Mouse (Mus musculus): ENCODE data around the gene Arl2. TPM values are rescaled to one million over a fixed set of nuclear protein-coding genes. Genes with fewer than 3 reads are reported as not detected.
"Not testable (repeated sequence)": the region's sequence is repeated elsewhere in the genome, so short reads cannot be mapped to it uniquely, and the experiment has no call there.

Gene Arl2
- total RNA-seq (2021) = 10 to 100 TPM; 53.0 to 60.2 TPM
- long read RNA-seq, transcript Arl2-201 (5 exons, 1,286 nt) = major isoform, 111 of 119 reads
- long read RNA-seq, partial matches to known transcripts = 3 of 119 reads
- long read RNA-seq, other reads (novel, unspliced or antisense) = 0 of 119 reads

DNA sequence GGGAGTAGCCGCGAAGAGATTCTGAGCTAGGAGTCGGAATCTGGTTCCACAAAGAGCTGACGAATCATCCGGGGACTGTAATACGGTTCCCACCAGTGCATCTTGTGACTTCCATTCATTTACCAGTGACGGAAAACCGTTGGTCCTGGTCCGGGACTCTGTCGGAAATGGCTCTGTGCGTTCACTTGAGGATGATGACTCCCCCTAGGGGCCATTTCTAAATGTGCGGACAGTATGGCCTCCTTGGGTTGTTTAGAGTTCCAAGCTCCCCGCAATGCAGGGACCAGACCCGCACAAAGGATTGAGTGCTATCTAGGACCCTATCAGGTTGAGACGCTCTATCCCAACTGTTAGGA lies at the start of gene Arl2:
Arl2 (minus strand) TSS at position 155 of the 356 bp plus-strand sequence.
- DNase-seq (ENCODE audit: low spot score in 2 of 2) = peak; percentile 82 to 85

DNA sequence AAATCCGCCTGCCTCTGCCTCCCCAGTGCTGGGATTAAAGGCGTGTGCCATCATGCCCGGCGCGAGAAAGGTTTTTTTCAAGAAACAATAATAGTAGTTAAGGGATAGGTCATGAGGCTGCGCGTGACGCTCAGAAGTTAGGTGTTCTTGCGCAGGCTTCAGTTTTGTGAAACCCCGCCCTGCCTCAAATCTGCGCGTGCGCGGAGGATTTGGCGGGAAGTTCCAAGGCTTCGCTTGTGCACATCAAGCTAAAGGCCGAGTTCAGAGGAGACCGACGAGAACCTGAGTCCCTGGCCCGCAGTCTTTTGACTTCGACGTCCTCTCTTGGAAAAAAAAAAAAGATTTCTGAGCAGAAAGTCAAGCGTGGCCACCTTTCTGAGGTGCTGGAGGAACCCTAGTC lies 42.8 kb upstream of the Arl2 start, which contains the start of gene Majin:
Majin (plus strand) TSS at position 258 of the 400 bp plus-strand sequence.
- DNase-seq (ENCODE audit: low spot score in 2 of 2) = no peak

DNA sequence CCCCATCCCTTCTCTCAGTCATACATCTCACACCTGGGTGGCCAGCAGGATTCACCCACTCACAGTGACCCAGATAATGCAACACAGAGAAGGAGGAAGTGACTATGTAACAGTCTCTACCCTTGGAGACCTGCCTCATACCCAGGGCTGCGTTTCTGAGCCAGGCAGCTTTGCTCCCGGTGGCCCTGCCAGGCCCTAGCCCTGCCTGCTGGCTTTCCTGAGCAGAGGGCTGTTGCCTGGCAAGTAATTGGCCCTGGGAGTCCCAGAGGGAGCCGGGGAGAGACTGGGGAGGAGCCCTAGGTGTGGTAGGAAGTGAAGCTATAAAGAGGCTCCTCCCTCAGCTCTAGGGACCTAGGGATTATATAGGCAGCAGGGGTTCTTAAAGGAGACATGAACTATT lies 41.2 kb upstream of the Arl2 start:
- no peak for DNase-seq (ENCODE audit: low spot score in 2 of 2)

DNA sequence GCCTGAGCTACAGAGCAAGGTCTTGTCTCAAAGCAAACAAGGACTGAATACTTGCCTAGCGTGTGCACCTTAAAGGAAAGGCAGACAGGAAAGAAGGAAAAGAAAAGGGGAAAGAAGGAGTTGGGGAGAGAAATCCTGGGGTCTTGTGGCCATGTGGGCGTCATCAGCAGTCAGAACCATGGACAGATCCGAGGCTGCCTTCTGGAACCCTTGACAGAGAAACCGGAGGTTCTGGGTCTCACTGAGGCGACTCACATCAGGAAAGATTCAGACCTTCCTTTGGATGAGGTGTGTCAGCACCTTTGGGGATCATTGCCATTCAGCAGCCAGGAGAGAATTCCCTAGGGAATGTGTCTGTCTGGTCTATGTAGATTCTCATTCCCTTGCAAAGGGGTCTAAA lies 40.3 kb upstream of the Arl2 start:
- DNase-seq (ENCODE audit: low spot score in 2 of 2) = no peak

DNA sequence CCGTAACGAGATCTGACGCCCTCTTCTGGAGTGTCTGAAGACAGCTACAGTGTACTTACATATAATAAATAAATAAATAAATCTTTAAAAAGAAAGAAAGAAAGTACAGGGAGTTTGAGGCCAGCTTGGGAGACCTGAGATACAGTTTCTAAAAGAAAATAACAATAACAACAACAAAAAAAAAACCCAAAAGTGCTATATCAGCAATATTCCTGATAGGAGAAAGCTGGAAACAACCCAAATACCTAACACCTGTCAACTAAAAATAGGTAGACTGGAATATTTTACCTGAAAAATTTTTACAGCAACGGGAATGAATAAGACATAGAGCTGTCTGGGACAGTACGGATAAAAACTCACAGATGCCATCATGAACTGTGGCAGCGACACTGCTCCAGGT lies 37.4 kb upstream of the Arl2 start:
- DNase-seq (ENCODE audit: low spot score in 2 of 2) = no peak

DNA sequence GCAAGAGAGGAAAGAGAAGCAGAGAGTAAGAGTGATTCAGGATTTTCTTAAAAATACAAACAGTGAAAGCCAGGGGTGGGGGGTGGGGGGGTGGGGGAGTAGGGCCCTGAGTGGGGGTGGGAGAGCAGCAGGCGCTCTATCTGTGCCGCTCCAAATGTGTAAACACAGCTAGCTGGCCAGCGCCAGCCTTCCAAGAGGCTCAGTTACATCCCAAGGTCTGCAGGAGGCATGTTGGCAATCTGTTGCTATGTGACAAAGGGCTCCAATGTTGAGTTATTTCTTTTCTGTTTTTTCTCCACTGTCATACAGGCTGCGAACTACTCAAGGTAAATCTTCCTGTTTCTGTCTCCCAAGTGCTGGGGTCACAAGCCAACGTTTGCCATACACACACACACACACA lies 33.4 kb upstream of the Arl2 start:
- no peak for DNase-seq (ENCODE audit: low spot score in 2 of 2)

DNA sequence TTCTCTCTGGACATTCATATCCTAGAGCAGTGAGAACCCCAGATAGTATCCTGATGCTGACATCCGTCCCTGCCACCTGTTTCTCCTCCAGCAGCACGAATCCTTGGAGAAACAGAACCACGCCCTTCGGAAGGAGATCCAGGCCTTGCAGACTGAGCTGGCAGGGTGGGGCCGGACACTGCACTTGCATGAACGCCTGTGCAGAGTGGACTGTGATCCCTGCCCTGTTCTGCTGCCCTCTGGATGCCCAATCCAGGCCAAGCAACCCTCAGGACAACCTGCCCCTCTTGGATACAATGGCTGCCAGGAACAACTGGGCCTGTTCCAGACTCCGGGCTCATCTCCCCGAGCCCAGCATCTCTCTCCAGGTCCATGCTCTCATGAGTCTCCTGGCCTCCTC lies 29.9 kb upstream of the Arl2 start:
- DNase-seq (ENCODE audit: low spot score in 2 of 2) = no peak

DNA sequence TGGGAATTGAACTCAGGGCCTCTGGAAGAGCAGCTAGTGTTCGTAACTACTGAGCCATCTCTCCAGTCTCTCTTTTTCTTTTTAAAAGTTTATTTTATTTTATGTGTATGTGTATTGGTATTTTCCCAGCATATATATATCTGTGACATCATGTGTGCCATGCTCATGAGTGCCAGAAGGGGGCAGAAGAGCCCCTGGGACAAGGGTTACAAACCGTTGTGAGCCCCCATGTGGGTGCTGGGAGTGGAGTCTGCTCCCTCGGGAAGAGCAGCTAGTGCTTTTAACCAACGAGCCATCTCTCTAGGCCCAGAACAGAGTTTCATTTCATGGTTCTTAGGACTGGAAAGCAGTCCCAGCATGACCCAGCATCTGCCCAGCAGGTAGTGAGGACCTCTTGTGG lies 25.4 kb upstream of the Arl2 start:
- DNase-seq (ENCODE audit: low spot score in 2 of 2) = no peak

DNA sequence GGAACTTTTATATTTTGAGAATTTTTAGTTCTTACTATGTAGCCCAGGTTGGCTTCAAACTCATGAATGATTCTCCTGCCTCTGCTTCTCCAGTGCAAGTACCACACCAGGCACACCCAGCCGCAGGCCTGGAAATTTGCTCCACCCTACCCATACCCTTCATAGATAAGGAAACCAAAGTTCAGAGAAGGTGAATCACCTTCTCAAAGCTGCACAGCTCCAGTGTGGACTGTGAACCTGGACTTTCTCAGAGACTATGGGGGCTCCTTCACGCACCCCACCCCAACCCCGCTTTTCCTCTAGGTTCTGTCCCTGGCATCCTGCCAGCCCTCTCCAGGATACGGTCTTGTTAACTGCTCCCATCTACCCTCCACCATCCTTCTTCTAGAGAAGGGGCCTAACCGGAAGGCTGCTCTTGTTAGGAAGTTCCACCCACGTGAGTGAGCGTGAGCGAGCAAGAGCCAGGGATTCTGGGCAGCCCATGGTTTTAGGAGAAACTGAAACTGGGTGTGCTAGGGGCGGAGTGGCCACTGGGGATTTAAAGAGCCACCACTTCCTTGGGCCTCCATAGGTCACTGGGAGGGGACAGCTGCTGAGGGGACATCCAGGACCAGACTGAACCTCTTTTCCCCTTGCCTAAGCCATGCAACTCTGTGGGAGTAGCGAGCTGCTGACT lies 22.7 kb upstream of the Arl2 start:
- no peak for DNase-seq (ENCODE audit: low spot score in 2 of 2)

DNA sequence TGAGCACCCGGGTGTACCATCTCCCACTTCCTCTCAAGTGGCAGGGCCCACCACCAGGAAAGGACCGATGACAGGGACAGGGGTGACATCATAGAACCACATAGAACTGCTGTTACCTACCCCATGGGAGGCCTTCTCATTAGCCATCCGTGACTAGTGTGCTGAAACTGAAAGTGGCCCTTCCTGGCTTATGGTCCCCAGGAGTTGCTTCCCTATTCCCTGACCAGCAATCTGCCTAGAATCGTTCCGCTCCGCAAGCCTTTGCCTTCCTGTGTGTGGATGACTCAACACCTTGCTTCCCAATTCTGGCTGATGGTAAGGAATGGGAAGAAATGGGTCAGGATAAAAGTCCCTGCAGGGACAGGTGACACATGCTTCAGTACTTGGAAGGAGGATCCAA lies 15.9 kb upstream of the Arl2 start:
- DNase-seq (ENCODE audit: low spot score in 2 of 2) = no peak

DNA sequence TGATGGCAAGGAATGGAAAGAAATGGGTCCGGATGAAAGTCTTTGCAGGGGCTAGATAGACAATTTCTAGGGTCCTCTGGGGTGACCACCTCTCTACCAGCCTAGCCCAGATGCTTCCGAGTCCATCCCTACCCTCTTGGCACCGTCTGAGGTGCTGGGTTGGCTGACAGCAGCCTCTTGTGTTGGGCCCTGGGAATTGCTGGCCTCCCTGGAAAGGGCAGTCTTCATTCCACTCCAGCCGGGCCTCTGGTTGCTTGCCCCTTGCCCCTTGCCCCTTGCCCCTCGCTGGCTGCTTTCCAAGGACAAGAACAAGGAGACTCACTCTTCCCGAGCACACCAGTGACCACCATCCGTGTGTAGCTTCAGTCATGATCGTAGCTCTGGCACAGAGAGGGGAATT lies 15.0 kb upstream of the Arl2 start:
- DNase-seq (ENCODE audit: low spot score in 2 of 2) = no peak

DNA sequence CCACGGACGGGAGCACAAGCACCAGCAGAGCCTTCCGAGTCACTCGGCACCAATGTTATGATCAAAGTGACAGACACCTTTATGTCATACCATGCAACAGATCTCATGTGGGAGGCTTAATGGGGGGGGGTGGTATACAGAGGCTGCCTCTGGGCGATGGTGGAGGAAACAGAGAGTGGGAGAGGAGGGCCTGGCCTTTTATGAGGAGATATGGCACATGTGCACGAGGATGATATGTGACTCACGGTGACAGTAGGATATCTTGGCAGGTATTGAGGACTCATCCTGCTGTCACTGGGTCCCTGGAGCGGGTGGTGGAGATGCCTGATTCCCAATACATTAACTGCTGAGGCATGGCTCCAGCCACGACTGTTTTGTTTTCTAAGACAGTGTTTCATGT lies 13.8 kb upstream of the Arl2 start:
- no peak for DNase-seq (ENCODE audit: low spot score in 2 of 2)

DNA sequence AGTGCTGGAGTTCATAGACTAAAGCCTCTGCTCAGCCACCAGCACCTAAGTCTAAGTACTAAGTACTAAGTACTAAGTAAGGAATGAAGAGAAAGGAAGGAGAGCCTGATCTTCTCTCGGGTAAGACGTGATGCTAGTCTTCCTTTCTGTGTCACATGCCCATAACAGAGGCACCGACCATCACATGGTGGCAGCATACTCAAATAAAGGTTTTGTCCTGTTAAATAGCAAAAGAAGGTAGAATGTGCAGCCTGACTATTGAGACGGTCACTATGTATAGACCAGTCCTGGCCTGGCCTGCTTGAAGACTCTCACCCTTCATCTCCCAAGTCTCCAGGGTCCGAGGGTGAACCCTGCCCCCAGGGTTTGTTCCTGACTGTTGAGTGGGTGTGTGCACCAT lies 3.5 kb upstream of the Arl2 start:
- no peak for DNase-seq (ENCODE audit: low spot score in 2 of 2)

DNA sequence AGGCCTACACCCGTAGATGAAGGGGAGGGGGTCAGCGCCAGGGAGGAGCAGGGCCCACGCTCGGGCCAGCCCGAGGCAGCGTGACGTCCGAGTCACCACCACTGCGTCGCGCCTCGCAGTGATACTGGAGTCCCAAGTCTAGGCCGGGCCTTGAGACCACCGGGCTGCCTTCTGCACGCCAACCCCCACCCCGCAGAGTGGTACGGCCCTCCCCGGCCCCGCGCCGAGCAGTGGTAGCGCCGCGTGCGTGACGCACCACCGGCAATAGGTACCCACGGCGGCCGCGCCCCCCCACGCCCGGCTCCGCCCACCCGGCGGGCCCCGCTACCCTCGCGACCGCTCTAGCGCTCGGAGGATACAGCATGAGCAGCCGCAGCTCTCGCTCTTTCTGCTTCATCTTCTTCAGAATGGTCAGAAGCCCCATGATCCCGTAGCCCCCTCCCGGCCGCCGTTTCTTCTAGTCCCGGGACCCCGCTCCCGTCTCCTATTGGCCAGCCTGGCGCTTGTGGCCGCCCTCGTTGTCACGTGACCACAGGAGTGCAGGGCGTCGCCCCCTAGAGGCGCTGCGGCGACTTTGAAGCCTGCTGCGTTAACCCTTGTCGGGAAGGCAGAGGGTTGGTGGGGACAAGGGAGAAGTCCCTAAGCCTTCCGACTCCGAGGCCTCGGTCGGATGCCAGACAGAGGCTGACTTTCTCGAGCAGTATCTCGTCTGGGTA lies 512 bp downstream of the Arl2 start, which contains the start of gene Batf2:
Batf2 (plus strand) TSS at position 306 of the 716 bp plus-strand sequence.
- peak; percentile 94 to 95 for DNase-seq (ENCODE audit: low spot score in 2 of 2)

DNA sequence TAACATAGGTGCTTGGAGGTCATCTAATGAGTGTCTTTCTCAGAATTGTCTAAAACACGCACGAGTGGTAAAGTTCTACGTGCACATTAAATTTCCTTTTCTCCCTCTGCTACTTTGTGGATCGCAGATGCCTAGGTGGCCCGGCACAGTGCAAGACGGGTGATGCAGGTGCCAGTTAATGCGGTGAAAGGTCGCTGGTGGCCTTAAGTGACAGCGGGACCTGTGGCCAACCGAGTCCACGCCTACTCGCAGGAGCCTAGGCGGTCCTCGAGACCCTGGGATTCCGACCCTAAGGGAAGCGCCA lies 1.0 kb downstream of the Arl2 start:
- DNase-seq (ENCODE audit: low spot score in 2 of 2) = no peak

DNA sequence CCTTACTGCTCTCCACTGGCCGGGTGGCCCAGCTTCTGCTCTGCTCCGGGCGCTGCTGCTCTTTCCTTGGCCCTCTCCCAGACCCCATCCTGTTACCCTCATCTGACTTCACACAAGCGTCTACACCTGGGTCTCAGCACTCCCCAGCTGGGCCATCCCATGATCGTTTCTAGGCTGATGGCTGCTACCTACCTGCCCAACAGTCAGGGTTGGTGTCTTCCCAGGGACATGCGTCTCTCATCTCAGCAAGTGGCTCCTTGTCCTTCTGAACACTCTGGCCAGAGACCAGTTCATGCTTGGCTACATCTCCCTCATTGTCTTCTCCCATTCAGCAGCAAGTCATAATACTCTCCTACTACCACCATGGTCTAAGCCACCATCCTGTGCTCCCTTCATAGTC lies 1.6 kb downstream of the Arl2 start:
- no peak for DNase-seq (ENCODE audit: low spot score in 2 of 2)

DNA sequence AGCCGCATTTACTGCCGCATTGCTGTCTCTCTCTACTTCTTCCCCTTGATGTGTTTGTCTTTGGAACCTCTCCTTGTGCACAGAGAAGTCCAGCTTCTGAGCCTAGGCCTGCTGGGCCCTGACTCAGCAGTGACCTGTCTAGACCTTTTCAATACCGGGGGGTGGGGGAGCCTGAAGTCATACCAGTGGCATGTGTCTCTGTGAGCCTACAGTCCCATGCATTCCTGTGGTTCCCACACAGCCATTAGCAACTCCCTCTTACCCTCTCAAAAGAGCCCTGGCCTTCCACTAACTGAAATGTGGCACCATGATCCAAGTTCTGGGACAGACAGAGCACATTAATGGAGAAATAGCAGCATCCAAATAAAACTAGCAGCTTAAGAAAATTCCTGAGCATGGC lies 5.0 kb downstream of the Arl2 start:
- DNase-seq (ENCODE audit: low spot score in 2 of 2) = no peak

DNA sequence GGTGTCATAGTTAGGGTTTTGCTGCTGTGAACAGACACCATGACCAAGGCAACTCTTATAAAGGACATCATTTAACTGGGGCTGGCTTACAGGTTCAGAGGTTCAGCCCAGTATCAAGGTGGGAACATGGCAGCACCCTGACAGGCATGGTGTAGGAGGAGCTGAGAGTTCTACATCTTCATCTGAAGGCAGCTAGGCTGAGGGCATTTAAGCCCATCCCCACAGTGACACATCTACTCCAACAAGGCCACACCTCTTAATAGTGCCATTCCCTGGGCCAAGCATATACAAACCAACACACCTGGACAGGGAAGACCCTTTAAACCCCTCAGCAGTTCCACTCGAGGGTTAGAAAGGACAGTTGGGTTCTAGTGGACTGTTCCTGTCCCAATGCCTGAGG lies 8.2 kb downstream of the Arl2 start:
- not testable (repeated sequence) for DNase-seq (ENCODE audit: low spot score in 2 of 2)

DNA sequence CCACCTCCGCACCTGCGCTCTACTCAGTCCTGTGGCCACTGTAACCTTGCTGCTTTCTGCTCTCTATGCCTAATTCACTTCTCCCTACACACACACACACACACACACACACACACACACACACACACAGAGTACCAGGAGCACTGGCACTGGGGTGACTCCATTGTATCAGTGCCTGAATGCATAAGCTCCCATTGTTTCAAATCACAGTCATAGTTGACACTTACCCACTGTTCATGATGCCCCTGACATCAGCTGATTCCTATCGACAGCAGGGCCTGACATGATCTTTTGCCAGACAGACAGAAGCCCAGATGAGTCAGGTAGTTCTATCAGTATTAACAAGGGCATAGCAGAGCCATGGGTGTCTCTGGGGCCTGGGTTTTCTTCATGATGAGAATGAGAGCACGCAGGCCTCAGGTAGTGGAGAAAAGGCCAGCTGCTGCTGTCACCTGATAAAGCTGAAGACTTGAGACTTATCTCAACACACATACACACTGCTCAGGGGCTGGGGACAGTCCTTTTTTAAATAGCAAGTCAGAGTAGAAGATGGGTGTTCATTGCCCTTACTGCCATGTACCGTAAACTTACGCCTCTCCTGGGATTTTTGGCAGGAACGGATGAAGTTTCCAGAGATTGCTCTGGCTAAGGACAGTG lies 9.0 kb downstream of the Arl2 start:
- no peak for DNase-seq (ENCODE audit: low spot score in 2 of 2)

DNA sequence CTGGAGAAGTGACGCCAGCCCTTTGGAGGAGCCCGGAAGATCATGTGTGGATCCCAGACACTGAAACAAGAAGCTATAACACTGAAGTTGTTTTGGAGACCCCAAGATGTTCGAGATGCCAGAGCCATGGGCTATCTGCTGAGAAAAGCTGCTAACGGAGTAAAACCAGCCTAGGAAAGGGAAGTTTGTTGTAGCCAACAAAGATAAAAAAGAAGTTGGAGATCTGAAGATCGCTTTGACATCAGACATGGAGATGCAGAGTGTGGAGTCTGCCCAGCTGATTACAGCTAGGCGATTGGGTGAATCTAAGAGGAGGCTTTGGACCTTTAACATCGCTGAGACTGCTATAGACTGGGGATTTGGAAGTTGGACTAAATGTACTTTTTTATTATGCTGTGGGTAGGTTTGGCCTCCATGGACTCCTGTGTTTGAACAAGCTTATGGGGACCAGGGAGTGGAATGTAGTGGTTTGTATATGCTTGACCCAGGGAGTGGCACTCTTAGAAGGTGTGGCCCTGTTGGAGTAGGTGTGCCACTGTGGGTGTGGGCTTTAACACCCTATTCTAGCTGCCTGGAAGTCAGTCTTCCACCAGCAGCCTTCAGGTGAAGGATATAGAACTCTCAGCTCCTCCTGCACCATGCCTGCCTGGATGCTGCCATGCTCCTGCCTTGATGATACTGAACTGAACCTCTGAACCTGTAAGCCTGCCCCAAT lies 10.8 kb downstream of the Arl2 start:
- DNase-seq (ENCODE audit: low spot score in 2 of 2) = not testable (repeated sequence)

DNA sequence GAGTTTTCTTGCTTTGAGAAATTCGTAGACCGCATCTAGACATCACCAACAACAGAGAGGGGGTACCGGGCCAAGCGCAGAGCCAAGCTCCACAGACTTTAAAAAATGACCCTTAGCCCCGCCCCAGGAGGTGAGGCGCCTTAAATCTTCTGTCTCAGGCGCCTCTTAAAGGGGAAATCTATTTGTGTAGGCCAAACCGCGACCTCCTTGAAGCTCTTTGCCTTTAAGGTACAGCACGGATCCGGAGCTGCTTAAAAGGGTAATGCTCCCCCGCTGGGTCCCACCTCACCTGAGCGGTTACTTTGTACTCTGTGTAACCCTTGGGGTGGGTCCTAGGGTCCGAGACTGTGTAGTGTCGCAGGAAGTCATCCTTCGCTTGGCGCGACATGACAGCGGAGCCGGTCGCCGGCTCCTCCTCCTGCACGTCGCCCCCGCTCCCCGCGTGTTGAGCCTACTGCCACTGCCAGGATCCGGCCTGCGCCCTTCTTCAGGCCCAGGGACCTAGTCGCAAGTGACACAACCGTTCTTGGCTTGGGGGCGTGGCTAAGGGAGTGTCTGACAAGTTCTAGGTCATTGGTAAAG lies 13.5 kb downstream of the Arl2 start, which contains the start of gene Snx15:
Snx15 (minus strand) TSS at position 545 of the 582 bp plus-strand sequence.
- peak; percentile 92 to 93 for DNase-seq (ENCODE audit: low spot score in 2 of 2)

Measured in layer of hippocampus, postnatal 10 days (tissue).